Mouse (Mus musculus): ENCODE results near the gene Psmd12. TPM values are rescaled to one million over a fixed set of nuclear protein-coding genes. Genes with fewer than 3 reads are reported as not detected.

Gene Psmd12
- total RNA-seq, 2 experiments from 2014 or later = 103 to 108 TPM

Other genes starting within 250 kb of the Psmd12 start
- 10 to 100 TPM; 53.2 to 54.7 TPM for gene Pitpnc1, start 8.8 kb upstream of the Psmd12 start, total RNA-seq (2021)
- gene Helz, start 68.4 kb downstream of the Psmd12 start, total RNA-seq (2021) = 10 to 100 TPM; 17.1 to 25.7 TPM
- 100 to 1,000 TPM; 457 to 476 TPM for gene Cacng1, start 237.0 kb downstream of the Psmd12 start, total RNA-seq (2021)